Mouse (Mus musculus) kidney, adult 2 months (tissue): Measurements from ENCODE around the gene Ddx54. TPM values are rescaled to one million over a fixed set of nuclear protein-coding genes. Genes with fewer than 3 reads are reported as not detected.

Source experiments
- DNase-seq: peaks from one replicate; pipeline ENCODE4 v3.0.0; 2021
- H3K27ac ChIP-seq: fragments of 200-500 bp; 2 replicates; pipeline ENCODE4 v1.5.1; 2012; ENCODE audit warnings: low read depth, low read length, control low read depth, inconsistent platforms; ENCODE audit not compliant: insufficient read depth
- H3K27me3 ChIP-seq: fragments of 200-500 bp; replicated peaks from 2 replicates; pipeline ENCODE4 v1.6.1; 2012; ENCODE audit warnings: mild to moderate bottlenecking, moderate library complexity, low read length, inconsistent platforms; ENCODE audit not compliant: control insufficient read depth, insufficient read depth
- H3K36me3 ChIP-seq: fragments of 200-500 bp; 2 replicates; pipeline ENCODE4 v1.6.1; 2012; ENCODE audit warnings: mild to moderate bottlenecking, moderate library complexity, low read length, inconsistent platforms; ENCODE audit not compliant: control insufficient read depth, insufficient read depth
- H3K4me1 ChIP-seq: fragments of 200-500 bp; 2 replicates; pipeline ENCODE4 v1.6.1; 2011; ENCODE audit warnings: low read length; ENCODE audit not compliant: control insufficient read depth, insufficient read depth
- H3K4me3 ChIP-seq: fragments of 200-500 bp; 2 replicates; pipeline ENCODE4 v1.5.1; 2011; ENCODE audit warnings: mild to moderate bottlenecking, low read depth, low read length, control low read depth; ENCODE audit not compliant: insufficient read depth
- CTCF ChIP-seq: fragments of 200-500 bp; conservative IDR thresholded peaks from 2 replicates; pipeline ENCODE4 v1.5.1; 2011; ENCODE audit warnings: low read depth, mild to moderate bottlenecking, control low read depth, low read length, moderate library complexity, mixed read lengths; ENCODE audit not compliant: insufficient read depth, insufficient read length
- POLR2A ChIP-seq: fragments of 200-500 bp; IDR thresholded peaks from one replicate; pipeline ENCODE4 v1.6.1; 2011; ENCODE audit warnings: low read depth, low read length, control low read depth
- WGBS: fragments of 180-500 bp; shearing (Covaris S2); methylation state at CpG from one replicate; pipeline ENCODE4 v1.1.7; 2018; 5-methylcytosine and 5-hydroxymethylcytosine counted together
- polyA plus RNA-seq: library from polyadenylated mRNA; depleted of rRNA; stranded (reverse); fragments of >200 nt; gene quantifications from 2 replicates; pipeline ENCODE4 v1.2.3, GENCODE M21; 2012

The Ddx54 gene
- polyA plus RNA-seq, 1 experiment, result 29.3 TPM

DNA sequence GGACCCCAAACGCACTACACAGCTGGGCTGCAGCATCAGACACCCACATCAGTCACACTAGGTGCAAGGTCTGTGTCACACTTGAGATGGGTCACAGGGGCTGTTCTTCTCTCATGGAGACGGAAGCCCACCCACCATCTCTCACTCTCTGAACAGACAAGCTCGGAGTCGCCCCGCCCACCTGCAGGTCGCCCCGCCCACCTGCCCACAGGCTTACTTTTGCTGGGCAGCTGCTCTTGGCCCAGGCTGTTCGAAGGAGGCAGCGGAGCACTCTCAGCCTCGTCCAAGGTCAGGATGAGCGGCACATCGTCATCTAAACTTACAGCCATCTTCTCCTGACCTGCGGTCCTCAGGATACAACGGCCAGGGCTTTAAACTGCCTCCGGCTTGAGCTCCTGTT lies 27.6 kb upstream of the Ddx54 start:
- peak; percentile 41 for DNase-seq
- Histone ChIP-seq H3K36me3 (peaks cover 5% of the 10 kb centered on the region), H3K4me3 (no peak overlapping the region), H3K27ac (no peak overlapping the region), H3K27me3 (no peaks in the 10 kb centered on the region), H3K4me1 (peaks cover 41% of the 10 kb centered on the region)
- 49% methylated on average over 15 of the region's 15 CpGs for WGBS
- no peak for TF ChIP-seq CTCF
- no peak for TF ChIP-seq POLR2A

DNA sequence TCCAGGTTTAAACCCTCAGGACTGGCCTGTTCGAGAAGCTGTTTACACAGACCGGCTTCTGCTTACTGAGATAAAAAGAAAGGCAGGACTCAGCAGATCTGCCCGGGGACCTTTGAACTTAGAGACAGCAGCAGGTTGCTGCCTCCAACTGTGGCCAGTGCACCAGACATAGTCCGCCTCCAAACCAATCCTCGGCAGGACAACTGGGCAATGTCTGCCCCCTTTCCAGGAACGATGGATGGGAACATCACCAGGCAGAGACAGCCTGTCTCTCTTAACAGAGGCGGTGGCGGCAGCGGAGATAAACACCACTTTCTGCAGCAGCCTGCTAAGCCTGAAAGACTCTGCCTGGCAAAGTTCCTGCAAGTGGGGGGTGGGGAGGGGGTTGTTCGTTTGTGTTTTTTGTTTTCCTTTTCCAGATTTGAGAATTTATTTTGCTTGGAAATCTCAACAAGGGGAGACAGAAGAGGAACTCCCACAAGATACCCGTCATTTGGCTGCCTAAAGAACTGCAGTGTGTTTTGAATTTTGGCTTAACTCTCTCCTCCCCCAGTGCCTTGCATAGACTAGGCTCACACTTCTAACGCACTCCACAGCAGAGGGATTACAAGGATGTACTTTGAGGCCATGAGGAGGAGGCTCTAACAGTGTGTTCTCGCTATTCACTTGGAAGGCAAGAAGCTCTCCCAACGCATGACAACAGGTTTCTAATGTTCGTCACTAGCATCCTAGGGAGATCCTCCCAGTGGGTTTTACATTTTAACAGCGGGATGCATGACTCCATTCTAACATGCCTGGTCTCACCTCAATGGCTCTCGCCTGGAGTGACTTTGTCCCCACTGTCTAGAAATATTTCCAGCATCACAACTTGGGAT lies 25.6 kb upstream of the Ddx54 start:
- 19% methylated on average over 17 of the region's 17 CpGs for WGBS
- Histone ChIP-seq H3K27ac (peak overlapping the region; percentile 87), H3K4me1 (peaks cover 27% of the 10 kb centered on the region), H3K27me3 (no peaks in the 10 kb centered on the region), H3K36me3 (peaks cover 5% of the 10 kb centered on the region), H3K4me3 (peak overlapping the region; percentile 67)
- DNase-seq, result peak; percentile 95
- no peak for TF ChIP-seq POLR2A
- TF ChIP-seq CTCF, result no peak

GRCm38 (mm10) chr5:120587616-120587926 lies 25.0 kb upstream of the Ddx54 start:
- Histone ChIP-seq H3K4me1 (peaks cover 23% of the 10 kb centered on the region), H3K27ac (peak overlapping the region; percentile 87), H3K36me3 (peaks cover 5% of the 10 kb centered on the region), H3K4me3 (peak overlapping the region; percentile 67), H3K27me3 (no peaks in the 10 kb centered on the region)
- 7% methylated on average over 9 of the region's 9 CpGs for WGBS
- peak; percentile 78 for DNase-seq
- TF ChIP-seq CTCF (no peak), POLR2A (no peak)

DNA sequence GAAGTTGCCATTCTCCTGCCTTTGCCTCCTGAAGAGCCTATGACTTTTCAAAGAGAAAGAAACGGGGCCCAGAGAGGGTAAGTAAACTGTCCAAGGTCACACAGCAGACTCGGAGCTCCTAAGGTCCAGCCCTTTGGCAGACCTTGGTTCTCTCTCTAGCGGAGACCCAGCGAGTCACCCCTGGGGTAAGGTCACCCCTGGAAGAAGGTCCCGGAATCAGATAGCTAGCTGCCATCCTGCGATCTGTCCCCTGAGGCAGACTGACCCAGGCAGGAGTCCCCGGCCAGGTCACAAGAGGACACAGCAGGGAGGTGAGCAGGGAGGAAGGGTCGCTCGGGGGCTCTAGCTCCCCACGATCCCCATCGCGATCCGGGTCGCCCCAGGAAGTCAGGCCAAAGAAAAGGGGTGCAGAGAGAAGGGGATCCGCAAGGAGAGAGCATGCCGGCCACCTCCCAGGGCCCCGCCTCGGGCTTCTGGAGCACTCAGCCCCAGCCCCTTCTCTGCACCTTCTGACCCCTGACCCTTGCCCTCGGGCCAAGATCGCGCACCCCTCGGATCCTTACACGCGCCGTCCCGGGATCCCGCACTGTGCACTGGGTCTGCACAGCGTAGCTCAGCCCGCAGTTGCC lies 24.5 kb upstream of the Ddx54 start:
- H3K4me1 ChIP-seq, result peaks cover 23% of the 10 kb centered on the region
- TF ChIP-seq POLR2A, result no peak
- TF ChIP-seq CTCF, result no peak
- peak overlapping the region; percentile 67 for H3K4me3 ChIP-seq
- H3K27ac ChIP-seq, result peak overlapping the region; percentile 87
- WGBS, result under 1% methylated on average over 29 of the region's 29 CpGs
- H3K36me3 ChIP-seq, result peaks cover 5% of the 10 kb centered on the region
- no peak for DNase-seq
- no peaks in the 10 kb centered on the region for H3K27me3 ChIP-seq

- Histone ChIP-seq H3K4me1 (peaks cover 23% of the 10 kb centered on the region), H3K36me3 (peaks cover 2% of the 10 kb centered on the region; the same call in 1 of the 2 replicates), H3K27ac (peak within 1 kb of the TSS; percentile 87), H3K27me3 (no peaks in the 10 kb centered on the region), H3K4me3 (peak within 1 kb of the TSS; percentile 67)
- under 1% methylated on average over 35 of the region's 35 CpGs for WGBS
- DNase-seq, result peak; percentile 100
- TF ChIP-seq CTCF (no peak), POLR2A (peak; percentile 95)
Observed at GRCm38 (mm10) chr5:120588569-120589094, 23.9 kb upstream of the Ddx54 start, which contains the start of the genes Tpcn1 and Iqcd. Tpcn1 (minus strand) TSS chr5:120588673. Iqcd (plus strand) TSS chr5:120589016.

DNA sequence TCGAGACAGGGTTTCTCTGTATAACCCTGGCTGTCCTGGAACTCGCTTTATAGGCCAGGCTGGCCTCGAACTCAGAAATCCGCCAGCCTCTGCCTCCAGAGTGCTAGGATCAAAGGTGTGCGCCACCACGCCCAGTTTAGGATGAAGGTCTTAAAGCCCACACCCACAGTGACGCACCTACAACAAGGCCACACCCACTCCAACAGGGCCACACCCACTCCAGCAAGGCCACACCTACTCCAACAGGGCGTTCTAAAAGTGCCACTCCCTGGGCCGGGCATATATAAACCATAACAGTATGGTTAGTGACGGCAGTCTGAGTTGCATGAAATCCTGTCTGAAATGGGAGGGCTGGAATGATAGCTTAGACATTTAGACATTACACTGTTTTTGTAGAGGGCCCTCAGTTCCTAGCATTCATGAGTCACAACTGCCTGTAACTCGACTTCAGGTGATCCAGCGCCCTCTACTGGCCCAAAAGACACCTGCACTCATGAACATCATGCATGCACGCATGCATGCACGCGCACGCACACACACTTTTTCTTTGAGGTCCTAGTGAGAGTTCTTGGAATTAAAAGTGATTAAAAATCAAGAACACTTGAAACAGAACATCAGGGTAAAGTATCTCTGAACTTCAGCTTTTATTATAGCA lies 22.1 kb upstream of the Ddx54 start:
- Histone ChIP-seq H3K4me1 (peaks cover 18% of the 10 kb centered on the region), H3K27me3 (no peaks in the 10 kb centered on the region), H3K27ac (no peak overlapping the region), H3K4me3 (no peak overlapping the region), H3K36me3 (no peaks in the 10 kb centered on the region)
- TF ChIP-seq CTCF (peak; percentile 77), POLR2A (no peak)
- DNase-seq, result peak; percentile 61
- 79% methylated on average over 16 of the region's 16 CpGs for WGBS
